Mouse (Mus musculus) urinary bladder, adult 18-20 months (tissue): ENCODE measurements around the gene Retreg1.

Source experiments
- DNase-seq, 2 experiments: peaks; one replicate each; pipeline ENCODE4 v3.0.0; 2022; ENCODE audit warnings: low spot score in 2 of 2, mixed read lengths in 2 of 2

Retreg1 gene

GRCm38 (mm10) chr15:25880192-25880591 is 37.2 kb downstream of the Retreg1 start:
- no peak for DNase-seq

- no peak for DNase-seq
These were observed 39.0 kb downstream of the Retreg1 start for GRCm38 (mm10) chr15:25882002-25882401.

- no peak for DNase-seq
These were observed 41.5 kb downstream of the Retreg1 start for GRCm38 (mm10) chr15:25884416-25884958.

GRCm38 (mm10) chr15:25886581-25887011 is 43.6 kb downstream of the Retreg1 start:
- no peak for DNase-seq

GRCm38 (mm10) chr15:25889927-25890326 is 46.9 kb downstream of the Retreg1 start:
- DNase-seq: no peak

- DNase-seq: no peak
These were observed 48.6 kb downstream of the Retreg1 start for GRCm38 (mm10) chr15:25891556-25891955.

- no peak for DNase-seq
These were observed 50.3 kb downstream of the Retreg1 start for GRCm38 (mm10) chr15:25893327-25893726.

- no peak for DNase-seq
These were observed 53.8 kb downstream of the Retreg1 start for GRCm38 (mm10) chr15:25896783-25897182.

- DNase-seq: no peak
These were observed 54.6 kb downstream of the Retreg1 start for GRCm38 (mm10) chr15:25897617-25898016.

GRCm38 (mm10) chr15:25899021-25899420 is 56.0 kb downstream of the Retreg1 start:
- no peak for DNase-seq

GRCm38 (mm10) chr15:25900540-25900939 is 57.6 kb downstream of the Retreg1 start:
- DNase-seq: peak; percentile 61 to 62

GRCm38 (mm10) chr15:25902931-25903615 is 60.1 kb downstream of the Retreg1 start:
- no peak for DNase-seq

GRCm38 (mm10) chr15:25904435-25905021 is 61.5 kb downstream of the Retreg1 start:
- DNase-seq: no peak

GRCm38 (mm10) chr15:25909783-25910494 is 67.0 kb downstream of the Retreg1 start:
- no peak for DNase-seq

- no peak for DNase-seq
These were observed 67.5 kb downstream of the Retreg1 start for GRCm38 (mm10) chr15:25910495-25910865.

GRCm38 (mm10) chr15:25910924-25911323 is 67.9 kb downstream of the Retreg1 start:
- no peak for DNase-seq

GRCm38 (mm10) chr15:25912911-25913310 is 69.9 kb downstream of the Retreg1 start:
- no peak for DNase-seq

GRCm38 (mm10) chr15:25913659-25914058 is 70.7 kb downstream of the Retreg1 start:
- no peak for DNase-seq

GRCm38 (mm10) chr15:25914160-25914559 is 71.2 kb downstream of the Retreg1 start:
- no peak for DNase-seq

- peak; percentile 12 to 34 for DNase-seq
These were observed 72.0 kb downstream of the Retreg1 start for GRCm38 (mm10) chr15:25915013-25915412.

- no peak for DNase-seq
These were observed 72.7 kb downstream of the Retreg1 start for GRCm38 (mm10) chr15:25915574-25916205.

- DNase-seq: no peak
These were observed 73.3 kb downstream of the Retreg1 start for GRCm38 (mm10) chr15:25916252-25916651.
